Mouse (Mus musculus) small intestine, adult 2 months (tissue): ENCODE results near the gene Atg10.

Experiments
- CTCF ChIP-seq: fragments of 200-500 bp; IDR thresholded peaks from 2 replicates; pipeline ENCODE4 v1.5.1; 2012; ENCODE audit warnings: low read depth, mild to moderate bottlenecking, control low read depth, inconsistent platforms, low read length, moderate library complexity, mixed read lengths; ENCODE audit not compliant: insufficient replicate concordance, insufficient read length; ENCODE audit errors: extremely low read depth
- POLR2A ChIP-seq: fragments of 200-500 bp; IDR thresholded peaks from 2 replicates; pipeline ENCODE4 v1.6.1; 2012; ENCODE audit warnings: low read depth, mild to moderate bottlenecking, control low read depth, inconsistent platforms, low read length, moderate library complexity

DNA sequence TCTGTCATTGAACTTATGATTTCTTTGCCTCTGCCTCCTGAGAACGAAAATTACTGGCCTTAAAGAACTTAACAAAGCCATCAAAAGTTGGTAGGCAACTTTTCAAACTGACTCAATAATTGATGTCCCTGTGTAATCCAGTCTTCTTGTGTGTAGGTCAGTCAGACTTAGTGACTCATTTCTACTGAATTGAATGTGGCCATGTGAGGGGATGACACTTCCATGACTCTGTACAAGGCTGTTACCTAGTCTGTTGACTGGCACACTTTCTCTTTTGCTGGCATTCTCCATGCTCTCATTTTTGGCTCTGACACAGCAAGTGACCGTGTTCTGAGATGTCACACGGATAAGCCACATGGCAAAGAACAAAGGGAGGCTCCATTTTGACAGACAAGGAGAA lies 246.7 kb downstream of the Atg10 start:
- TF ChIP-seq POLR2A (no peak), CTCF (no peak)
